Mouse (Mus musculus) retina, embryonic 14.5 days (tissue): ENCODE measurements around the gene Cmtm5.
"Not testable (repeated sequence)": the region's sequence is repeated elsewhere in the genome, so short reads cannot be mapped to it uniquely, and the experiment has no call there.

Experiments
- DNase-seq: peaks from one replicate; pipeline ENCODE4 v3.0.0-alpha.2; 2015; ENCODE audit warnings: low spot score

Gene Cmtm5

GRCm38 (mm10) chr14:54932645-54933150 is 3.4 kb upstream of the Cmtm5 start, which contains the start of gene Il25:
TSS of gene Il25 (plus strand) at chr14:54932695.
- peak; percentile 52 for DNase-seq

GRCm38 (mm10) chr14:54936831-54937160 is 735 bp downstream of the Cmtm5 start:
- DNase-seq, result no peak

GRCm38 (mm10) chr14:54937361-54938182 is 1.5 kb downstream of the Cmtm5 start:
- no peak for DNase-seq

GRCm38 (mm10) chr14:54938431-54939219 is 2.6 kb downstream of the Cmtm5 start:
- no peak for DNase-seq

- peak; percentile 83 for DNase-seq
Measured at GRCm38 (mm10) chr14:54939434-54940175, 3.5 kb downstream of the Cmtm5 start.

- DNase-seq, result no peak
Measured at GRCm38 (mm10) chr14:54940176-54940530, 4.1 kb downstream of the Cmtm5 start.

GRCm38 (mm10) chr14:54941024-54941978 is 5.2 kb downstream of the Cmtm5 start:
- no peak for DNase-seq

GRCm38 (mm10) chr14:54942479-54942878 is 6.4 kb downstream of the Cmtm5 start:
- DNase-seq, result no peak

GRCm38 (mm10) chr14:54943971-54944370 is 7.9 kb downstream of the Cmtm5 start:
- DNase-seq, result no peak

GRCm38 (mm10) chr14:54944939-54945338 is 8.9 kb downstream of the Cmtm5 start:
- no peak for DNase-seq

GRCm38 (mm10) chr14:54945975-54946704 is 10.1 kb downstream of the Cmtm5 start:
- DNase-seq, result no peak

- not testable (repeated sequence) for DNase-seq
Measured at GRCm38 (mm10) chr14:54947008-54947407, 10.9 kb downstream of the Cmtm5 start.

GRCm38 (mm10) chr14:54948781-54949180 is 12.7 kb downstream of the Cmtm5 start:
- no peak for DNase-seq

- no peak for DNase-seq
Measured at GRCm38 (mm10) chr14:54950493-54950892, 14.4 kb downstream of the Cmtm5 start.

GRCm38 (mm10) chr14:54951587-54951986 is 15.5 kb downstream of the Cmtm5 start:
- DNase-seq, result no peak

GRCm38 (mm10) chr14:54953664-54954206 is 17.7 kb downstream of the Cmtm5 start:
- DNase-seq, result no peak

GRCm38 (mm10) chr14:54954474-54954873 is 18.4 kb downstream of the Cmtm5 start:
- DNase-seq, result no peak

GRCm38 (mm10) chr14:54955481-54955880 is 19.4 kb downstream of the Cmtm5 start:
- no peak for DNase-seq

GRCm38 (mm10) chr14:54956533-54956932 is 20.5 kb downstream of the Cmtm5 start:
- no peak for DNase-seq

- no peak for DNase-seq
Measured at GRCm38 (mm10) chr14:54958503-54958902, 22.4 kb downstream of the Cmtm5 start.
